Mouse (Mus musculus) heart, adult 2 months (tissue): ENCODE results near the gene Lrrc2. TPM values are rescaled to one million over a fixed set of nuclear protein-coding genes. Genes with fewer than 3 reads are reported as not detected.

Experiments
- DNase-seq, 2 experiments: peaks; one replicate each; pipeline ENCODE4 v3.0.0; 2021
- H3K27ac ChIP-seq: fragments of 200-600 bp; 2 replicates; pipeline ENCODE4 v1.8.1; 2022
- H3K27me3 ChIP-seq: fragments of 200-500 bp; 2 replicates; pipeline ENCODE4 v1.6.1; 2012; ENCODE audit warnings: mild to moderate bottlenecking, low read length, inconsistent platforms, mixed read lengths; ENCODE audit not compliant: control insufficient read depth, insufficient read depth
- H3K36me3 ChIP-seq: fragments of 200-500 bp; 2 replicates; pipeline ENCODE4 v1.6.1; 2012; ENCODE audit warnings: low read length, inconsistent platforms; ENCODE audit not compliant: control insufficient read depth, insufficient read depth
- H3K4me1 ChIP-seq: fragments of 200-500 bp; 2 replicates; pipeline ENCODE4 v1.6.1; 2011; ENCODE audit warnings: low read length; ENCODE audit not compliant: control insufficient read depth, insufficient read depth
- H3K4me3 ChIP-seq: fragments of 200-600 bp; 2 replicates; pipeline ENCODE4 v1.8.1; 2022
- H3K79me2 ChIP-seq: fragments of 200-500 bp; replicated peaks from 2 replicates; pipeline ENCODE4 v1.6.1; 2012; ENCODE audit warnings: mild to moderate bottlenecking, inconsistent platforms, low read length, moderate library complexity, mixed read lengths; ENCODE audit not compliant: control insufficient read depth, insufficient read depth
- H3K9ac ChIP-seq: fragments of 200-500 bp; 2 replicates; pipeline ENCODE4 v1.6.1; 2012; ENCODE audit warnings: low read depth, mild to moderate bottlenecking, control low read depth, inconsistent platforms, low read length, mixed read lengths
- CTCF ChIP-seq: fragments of 200-600 bp; IDR thresholded peaks from 2 replicates; pipeline ENCODE4 v1.8.1; 2022; ENCODE audit warnings: antibody characterized with exemption, mild to moderate bottlenecking, moderate library complexity
- EP300 ChIP-seq: fragments of 200-500 bp; IDR thresholded peaks from 2 replicates; pipeline ENCODE4 v1.6.1; 2011; ENCODE audit warnings: low read depth, low read length, control low read depth; ENCODE audit not compliant: insufficient read depth
- POLR2A ChIP-seq: fragments of 200-500 bp; IDR thresholded peaks from 2 replicates; pipeline ENCODE4 v1.6.1; 2011; ENCODE audit warnings: mild to moderate bottlenecking, low read depth, low read length, control low read depth; ENCODE audit not compliant: insufficient read depth
- WGBS: fragments of 180-500 bp; shearing (Covaris S2); methylation state at CpG from one replicate; pipeline ENCODE4 v1.1.7; 2018; 5-methylcytosine and 5-hydroxymethylcytosine counted together
- intact Hi-C: fragments of 180-260 bp; cut with DNase I; formaldehyde crosslinking; loops from one replicate; pipeline ENCODE4 v1.15.1; 2025
- polyA plus RNA-seq: library from polyadenylated mRNA; depleted of rRNA; stranded (reverse); fragments of >200 nt; gene quantifications from 2 replicates; pipeline ENCODE4 v1.2.3, GENCODE M21; 2012
- total RNA-seq, 2 experiments: library from RNA; stranded (reverse); gene quantifications; 2 replicates each; pipeline ENCODE4 v1.2.3; 2021

Gene Lrrc2
- total and polyA plus RNA-seq, 3 experiments = 57.3 to 289 (median 223) TPM

DNA sequence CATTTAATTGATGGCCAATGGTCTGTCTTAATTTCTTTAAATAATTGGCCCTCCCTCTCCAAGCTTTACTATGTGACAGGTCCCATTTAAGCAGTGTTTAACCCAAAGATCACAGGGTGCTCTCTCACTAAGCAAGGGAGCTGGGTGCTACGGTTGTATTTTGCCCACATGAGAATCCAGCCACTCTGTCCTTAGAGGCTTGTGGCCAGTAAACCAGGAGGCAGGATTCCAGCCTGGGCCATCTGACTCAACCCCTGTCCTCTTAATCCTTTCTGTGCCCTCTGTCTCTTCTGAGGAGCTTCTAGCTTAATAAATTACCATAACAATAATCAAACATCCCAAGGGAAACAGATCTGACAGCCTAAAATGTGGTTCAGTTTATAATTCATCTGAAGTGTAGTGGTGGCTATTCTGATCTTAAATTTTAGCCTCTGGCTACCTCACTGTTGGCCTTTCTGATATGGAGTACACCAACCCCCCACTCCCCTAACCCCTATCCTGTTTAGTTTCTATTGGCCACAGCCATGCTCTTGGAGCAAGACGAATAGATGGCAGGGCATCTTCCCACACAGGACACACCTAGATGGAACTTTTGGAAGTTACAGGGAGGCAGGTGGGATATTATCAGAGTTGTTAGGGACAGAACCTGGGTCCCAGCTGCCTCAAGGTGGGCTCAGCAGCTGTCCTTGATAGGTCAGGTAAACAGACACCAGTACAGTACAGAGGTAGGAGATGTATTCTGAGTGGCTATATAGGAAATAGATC, 3.5 kb downstream of the Lrrc2 start:
- H3K27ac ChIP-seq = peak overlapping the region; percentile 93
- DNase-seq = peak in 1 of 2 experiments; percentile 17
- intact Hi-C loops = loop anchor here (1.0 kb wide), 1 partner anchor 32 kb away; no protein-coding TSS in a partner anchor
- H3K9ac ChIP-seq = peak overlapping the region; percentile 92
- H3K27me3 ChIP-seq = no peaks in the 10 kb centered on the region
- H3K4me3 ChIP-seq = peak overlapping the region; percentile 61
- H3K4me1 ChIP-seq = no peaks in the 10 kb centered on the region
- H3K36me3 ChIP-seq = peaks cover 2% of the 10 kb centered on the region; the same call in 1 of the 2 replicates
- no peaks in the 10 kb centered on the region for H3K79me2 ChIP-seq
- WGBS = 32% methylated on average over 2 of the region's 2 CpGs
- TF ChIP-seq POLR2A (no peak), CTCF (no peak), EP300 (no peak)

DNA sequence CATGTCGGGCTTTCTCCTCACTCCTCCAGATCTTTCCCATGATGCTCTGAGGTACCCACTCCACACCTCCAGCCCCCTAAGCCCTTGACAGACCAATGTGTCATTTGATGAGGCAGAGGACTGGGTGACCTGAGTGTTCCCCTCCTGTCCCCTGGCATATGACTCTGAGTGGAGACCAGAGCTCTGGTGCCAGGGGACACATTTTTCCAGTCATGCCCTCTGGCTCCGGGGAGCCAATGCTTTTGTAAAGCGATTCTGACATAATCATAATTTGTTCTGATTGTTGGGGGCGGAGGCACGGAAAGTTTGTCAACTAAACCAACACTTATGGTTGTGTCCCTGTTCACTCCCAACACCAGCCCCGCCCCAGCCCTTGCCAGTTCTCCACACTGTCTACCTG, 4.6 kb downstream of the Lrrc2 start:
- Histone ChIP-seq H3K79me2 (no peaks in the 10 kb centered on the region), H3K36me3 (peaks cover 2% of the 10 kb centered on the region; the same call in 1 of the 2 replicates), H3K4me3 (no peak overlapping the region), H3K9ac (peak overlapping the region; percentile 52; the same call in 1 of the 2 replicates), H3K27ac (peak overlapping the region; percentile 93), H3K4me1 (peaks cover 5% of the 10 kb centered on the region), H3K27me3 (no peaks in the 10 kb centered on the region)
- WGBS = 59% methylated on average over 6 of the region's 6 CpGs
- DNase-seq = peak in 1 of 2 experiments; percentile 76
- intact Hi-C loops = no loop called here
- TF ChIP-seq POLR2A = 0 out of 2 replicates have a peak, but pooled peaks have one; percentile 10
- peak; percentile 95 for TF ChIP-seq EP300
- no peak for TF ChIP-seq CTCF

DNA sequence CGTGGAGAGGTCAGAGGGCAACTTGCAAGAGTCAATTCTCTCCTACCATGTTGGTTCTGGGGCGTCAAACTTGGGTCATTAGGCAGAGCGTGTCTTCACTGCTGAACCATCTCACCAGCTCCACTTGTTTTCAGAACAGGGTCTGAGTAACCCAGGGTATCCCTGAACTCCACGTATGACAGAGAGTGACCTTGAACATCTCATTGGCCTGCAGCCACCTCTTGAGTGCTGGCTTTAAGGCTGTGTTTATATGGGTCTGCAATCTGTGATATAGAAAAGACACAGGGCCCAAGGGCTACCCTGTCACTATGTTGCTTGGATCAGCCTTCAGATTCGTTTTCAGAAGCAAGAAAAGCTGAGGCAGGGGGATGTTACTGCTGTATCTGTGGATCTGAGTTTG, 8.3 kb downstream of the Lrrc2 start:
- TF ChIP-seq CTCF = no peak
- TF ChIP-seq POLR2A = no peak
- TF ChIP-seq EP300 = no peak
- H3K36me3 ChIP-seq = peaks cover 4% of the 10 kb centered on the region; the same call in 1 of the 2 replicates
- DNase-seq = no peak
- WGBS = 78% methylated on average over 5 of the region's 5 CpGs
- no peaks in the 10 kb centered on the region for H3K79me2 ChIP-seq
- peak overlapping the region; percentile 24; the same call in 1 of the 2 replicates for H3K27ac ChIP-seq
- intact Hi-C loops = no loop called here
- H3K4me3 ChIP-seq = no peak overlapping the region
- H3K27me3 ChIP-seq = no peaks in the 10 kb centered on the region
- no peak overlapping the region for H3K9ac ChIP-seq
- H3K4me1 ChIP-seq = peaks cover 5% of the 10 kb centered on the region

DNA sequence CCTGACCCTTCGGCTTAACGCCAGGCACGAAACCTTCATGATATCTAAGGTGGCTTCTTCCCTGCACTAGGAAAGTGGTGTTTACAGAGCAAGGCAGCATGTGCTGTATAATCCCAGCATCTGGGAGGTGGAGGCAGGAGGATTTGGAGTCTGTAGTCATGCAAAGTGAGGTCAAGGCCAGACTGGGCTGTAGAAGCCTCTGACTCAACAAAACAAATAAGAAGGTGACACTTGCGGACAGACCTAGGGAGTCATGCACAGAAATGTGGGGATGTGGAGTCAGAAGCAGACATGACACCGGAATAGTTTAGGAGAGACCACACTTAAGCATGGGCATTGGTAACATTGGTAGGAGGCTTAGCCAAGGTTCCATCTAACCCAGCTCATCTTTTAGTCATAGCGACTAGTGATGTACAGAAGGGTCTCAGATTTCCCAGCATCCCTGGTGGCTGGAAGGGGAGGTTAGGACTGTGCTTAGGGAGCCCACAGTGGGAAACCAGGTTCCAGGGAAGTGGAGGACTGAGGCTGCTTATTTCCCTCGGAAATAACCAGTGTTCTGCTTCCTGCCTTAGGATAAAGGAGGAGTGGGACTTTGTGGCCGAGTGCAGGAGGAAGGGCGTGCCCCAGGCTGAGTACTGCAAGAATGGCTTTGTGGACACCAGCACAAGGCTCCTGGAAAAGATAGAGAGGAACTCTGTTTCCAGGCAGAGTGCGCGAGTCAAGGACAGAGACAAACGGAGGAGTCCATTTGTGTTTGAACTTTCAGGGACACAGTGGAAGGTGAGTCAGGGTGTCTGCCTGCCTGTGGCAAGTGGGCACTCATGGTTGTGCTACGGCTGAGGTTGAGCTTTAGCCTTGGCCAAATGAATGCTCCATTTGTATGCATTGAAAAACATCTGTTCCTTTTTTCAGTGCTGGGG, 9.1 kb downstream of the Lrrc2 start:
- Histone ChIP-seq H3K79me2 (no peaks in the 10 kb centered on the region), H3K27ac (peak overlapping the region; percentile 24), H3K36me3 (peaks cover 5% of the 10 kb centered on the region; the same call in 1 of the 2 replicates), H3K4me3 (no peak overlapping the region), H3K9ac (no peak overlapping the region), H3K27me3 (no peaks in the 10 kb centered on the region), H3K4me1 (peaks cover 5% of the 10 kb centered on the region)
- DNase-seq = no peak
- 66% methylated on average over 13 of the region's 13 CpGs for WGBS
- TF ChIP-seq EP300 (0 out of 2 replicates have a peak, but pooled peaks have one; percentile 6), POLR2A (no peak)
- intact Hi-C loops = no loop called here

DNA sequence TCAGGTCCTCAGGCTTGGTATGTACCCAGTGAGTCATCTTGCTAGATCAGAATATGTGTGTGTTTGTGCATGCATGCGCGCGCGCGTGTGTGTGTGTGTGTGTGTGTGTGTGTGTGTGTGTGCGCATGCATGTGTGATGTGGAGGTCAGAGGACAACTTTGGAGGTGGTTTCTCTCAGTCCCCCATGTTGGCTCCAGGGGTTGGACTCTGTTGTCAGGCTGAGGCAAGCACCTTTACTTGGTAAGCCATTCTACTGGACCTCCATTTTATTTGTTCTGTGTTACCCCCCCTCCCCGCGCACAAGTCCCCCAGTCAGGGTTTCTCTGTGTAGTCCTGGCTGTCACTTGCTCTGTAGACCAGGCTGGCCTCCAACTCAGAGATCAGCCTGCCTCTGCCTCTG, 10.0 kb downstream of the Lrrc2 start:
- 99% methylated on average over 8 of the region's 8 CpGs for WGBS
- Histone ChIP-seq H3K27ac (no peak overlapping the region), H3K4me1 (peaks cover 5% of the 10 kb centered on the region), H3K27me3 (no peaks in the 10 kb centered on the region), H3K79me2 (no peaks in the 10 kb centered on the region), H3K9ac (no peak overlapping the region), H3K36me3 (peaks cover 5% of the 10 kb centered on the region; the same call in 1 of the 2 replicates), H3K4me3 (no peak overlapping the region)
- TF ChIP-seq CTCF (no peak), EP300 (no peak), POLR2A (no peak)
- intact Hi-C loops = no loop called here
- no peak for DNase-seq
